Mouse (Mus musculus): Measurements from ENCODE around the gene Dcp1a.

Gene Dcp1a

GRCm38 (mm10) chr14:30457897-30458296, 21.4 kb upstream of the Dcp1a start:
- no peaks in the 10 kb centered on the region for H3K9me3 ChIP-seq (ENCODE audit: low read length)
- no peaks in the 10 kb centered on the region for H3K36me3 ChIP-seq (ENCODE audit: insufficient read depth, low read length)
- H3K4me1 ChIP-seq (replicated peaks; ENCODE audit: low read depth, low read length) = peaks cover 5% of the 10 kb centered on the region; the same call in 1 of the 2 replicates
- no peak for TF ChIP-seq CTCF (conservative IDR thresholded peaks at IDR 0.05; ENCODE audit: low read length)
- no peak for TF ChIP-seq NANOG (IDR thresholded peaks at IDR 0.05; ENCODE audit: borderline replicate concordance, low read length)
- H3K4me3 ChIP-seq (replicated peaks; ENCODE audit: low read length) = no peak overlapping the region
- peaks cover 10% of the 10 kb centered on the region for H3K27me3 ChIP-seq (ENCODE audit: insufficient read depth, low read length)

DNA sequence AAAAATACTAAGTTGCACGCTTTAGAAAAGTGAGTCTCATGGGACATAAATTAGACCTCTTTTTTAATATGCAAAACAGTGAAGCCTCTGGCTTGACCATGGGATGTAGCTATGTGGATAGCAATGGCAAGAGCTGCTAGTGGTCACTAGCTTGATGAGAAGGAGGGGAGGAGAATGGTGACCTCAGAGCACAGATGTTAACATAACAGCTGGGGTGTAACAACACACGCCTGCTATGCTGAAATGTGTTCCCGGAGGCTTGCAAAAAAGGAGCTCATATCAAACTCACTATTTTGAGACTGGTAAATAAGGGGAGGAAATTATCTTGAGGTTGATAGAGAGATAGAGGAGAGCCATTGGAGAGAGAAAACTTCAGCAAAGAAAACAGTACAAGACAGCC, 20.5 kb upstream of the Dcp1a start:
- peaks cover 5% of the 10 kb centered on the region; the same call in 1 of the 2 replicates for H3K4me1 ChIP-seq (replicated peaks; ENCODE audit: low read depth, low read length)
- no peaks in the 10 kb centered on the region for H3K36me3 ChIP-seq (ENCODE audit: insufficient read depth, low read length)
- H3K4me3 ChIP-seq (replicated peaks; ENCODE audit: low read length) = no peak overlapping the region
- TF ChIP-seq NANOG (IDR thresholded peaks at IDR 0.05; ENCODE audit: borderline replicate concordance, low read length) = no peak
- no peak for TF ChIP-seq POU5F1 (IDR thresholded peaks at IDR 0.05; ENCODE audit: borderline replicate concordance, low read length)
- TF ChIP-seq CTCF (conservative IDR thresholded peaks at IDR 0.05; ENCODE audit: low read length) = no peak
- H3K9me3 ChIP-seq (ENCODE audit: low read length) = no peaks in the 10 kb centered on the region
- peaks cover 10% of the 10 kb centered on the region for H3K27me3 ChIP-seq (ENCODE audit: insufficient read depth, low read length)

DNA sequence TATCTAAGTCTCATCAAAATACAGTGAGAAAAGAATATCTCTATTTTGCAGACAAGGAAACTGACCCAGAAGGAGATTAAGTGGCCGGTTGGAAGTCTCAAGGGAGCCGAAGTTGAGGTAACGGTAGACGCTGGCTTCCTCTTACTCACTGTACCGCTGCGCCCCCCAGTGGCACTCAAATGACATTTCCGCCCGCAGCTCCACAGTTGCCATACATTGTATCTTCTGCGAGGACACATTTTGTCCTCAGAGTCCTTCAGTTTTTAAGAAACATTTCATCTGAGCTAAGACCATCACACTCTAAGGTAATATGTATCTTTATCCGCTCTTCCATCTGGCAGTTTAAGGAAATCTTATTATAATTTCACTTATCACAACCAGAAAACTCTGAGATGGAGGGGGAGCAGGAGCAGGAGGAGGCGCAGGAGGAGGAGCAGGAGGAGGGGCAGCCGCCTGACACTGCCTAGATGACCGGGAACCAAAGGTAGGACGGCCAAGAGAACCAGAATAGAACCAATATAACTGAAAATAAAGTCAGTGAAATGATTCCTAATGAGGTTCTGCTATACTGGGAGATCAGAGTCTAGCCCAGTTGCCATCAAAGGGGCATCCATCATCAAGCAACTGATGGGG, 19.3 kb upstream of the Dcp1a start:
- peaks cover 5% of the 10 kb centered on the region; the same call in 1 of the 2 replicates for H3K4me1 ChIP-seq (replicated peaks; ENCODE audit: low read depth, low read length)
- no peaks in the 10 kb centered on the region for H3K36me3 ChIP-seq (ENCODE audit: insufficient read depth, low read length)
- H3K4me3 ChIP-seq (replicated peaks; ENCODE audit: low read length) = no peak overlapping the region
- H3K9me3 ChIP-seq (ENCODE audit: low read length) = no peaks in the 10 kb centered on the region
- TF ChIP-seq CTCF (conservative IDR thresholded peaks at IDR 0.05; ENCODE audit: low read length) (peak; percentile 84), NANOG (IDR thresholded peaks at IDR 0.05; ENCODE audit: borderline replicate concordance, low read length) (no peak), POU5F1 (IDR thresholded peaks at IDR 0.05; ENCODE audit: borderline replicate concordance, low read length) (no peak)
- H3K27me3 ChIP-seq (ENCODE audit: insufficient read depth, low read length) = peaks cover 10% of the 10 kb centered on the region

DNA sequence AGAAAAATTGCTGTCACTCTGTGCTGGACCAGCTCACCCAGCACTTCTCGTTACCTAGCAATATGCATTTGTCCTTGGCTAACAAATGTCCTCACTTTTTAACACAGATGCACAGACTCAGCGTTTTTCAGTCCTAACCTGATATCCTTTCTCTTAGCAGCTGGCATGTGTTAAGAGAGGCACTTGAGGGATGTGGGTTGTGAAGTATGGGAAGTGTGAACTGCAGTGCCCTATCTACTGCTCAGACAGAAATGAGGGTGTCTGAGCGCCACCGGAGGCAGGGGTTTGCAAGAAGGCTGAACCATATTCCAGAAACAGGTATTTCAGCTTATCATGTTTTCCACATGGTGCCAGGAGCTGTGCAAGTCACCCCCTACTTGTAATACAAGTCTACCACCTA, 16.0 kb upstream of the Dcp1a start:
- no peaks in the 10 kb centered on the region for H3K9me3 ChIP-seq (ENCODE audit: low read length)
- peaks cover 5% of the 10 kb centered on the region; the same call in 1 of the 2 replicates for H3K4me1 ChIP-seq (replicated peaks; ENCODE audit: low read depth, low read length)
- no peak overlapping the region for H3K4me3 ChIP-seq (replicated peaks; ENCODE audit: low read length)
- peaks cover 9% of the 10 kb centered on the region for H3K27me3 ChIP-seq (ENCODE audit: insufficient read depth, low read length)
- TF ChIP-seq POU5F1 (IDR thresholded peaks at IDR 0.05; ENCODE audit: borderline replicate concordance, low read length) (no peak), CTCF (conservative IDR thresholded peaks at IDR 0.05; ENCODE audit: low read length) (no peak), NANOG (IDR thresholded peaks at IDR 0.05; ENCODE audit: borderline replicate concordance, low read length) (no peak)
- no peaks in the 10 kb centered on the region for H3K36me3 ChIP-seq (ENCODE audit: insufficient read depth, low read length)

GRCm38 (mm10) chr14:30473605-30474004, 5.7 kb upstream of the Dcp1a start:
- H3K36me3 ChIP-seq (ENCODE audit: insufficient read depth, low read length) = no peaks in the 10 kb centered on the region
- H3K4me3 ChIP-seq (replicated peaks; ENCODE audit: low read length) = no peak overlapping the region
- TF ChIP-seq NANOG (IDR thresholded peaks at IDR 0.05; ENCODE audit: borderline replicate concordance, low read length) (no peak), POU5F1 (IDR thresholded peaks at IDR 0.05; ENCODE audit: borderline replicate concordance, low read length) (no peak), CTCF (conservative IDR thresholded peaks at IDR 0.05; ENCODE audit: low read length) (no peak)
- no peaks in the 10 kb centered on the region for H3K4me1 ChIP-seq (replicated peaks; ENCODE audit: low read depth, low read length)
- no peaks in the 10 kb centered on the region for H3K27me3 ChIP-seq (ENCODE audit: insufficient read depth, low read length)
- no peaks in the 10 kb centered on the region for H3K9me3 ChIP-seq (ENCODE audit: low read length)

GRCm38 (mm10) chr14:30474416-30474815, 4.9 kb upstream of the Dcp1a start:
- H3K4me1 ChIP-seq (replicated peaks; ENCODE audit: low read depth, low read length) = no peaks in the 10 kb centered on the region
- no peak overlapping the region for H3K4me3 ChIP-seq (replicated peaks; ENCODE audit: low read length)
- TF ChIP-seq NANOG (IDR thresholded peaks at IDR 0.05; ENCODE audit: borderline replicate concordance, low read length) (no peak), POU5F1 (IDR thresholded peaks at IDR 0.05; ENCODE audit: borderline replicate concordance, low read length) (no peak), CTCF (conservative IDR thresholded peaks at IDR 0.05; ENCODE audit: low read length) (no peak)
- H3K36me3 ChIP-seq (ENCODE audit: insufficient read depth, low read length) = no peaks in the 10 kb centered on the region
- no peaks in the 10 kb centered on the region for H3K27me3 ChIP-seq (ENCODE audit: insufficient read depth, low read length)
- no peaks in the 10 kb centered on the region for H3K9me3 ChIP-seq (ENCODE audit: low read length)

DNA sequence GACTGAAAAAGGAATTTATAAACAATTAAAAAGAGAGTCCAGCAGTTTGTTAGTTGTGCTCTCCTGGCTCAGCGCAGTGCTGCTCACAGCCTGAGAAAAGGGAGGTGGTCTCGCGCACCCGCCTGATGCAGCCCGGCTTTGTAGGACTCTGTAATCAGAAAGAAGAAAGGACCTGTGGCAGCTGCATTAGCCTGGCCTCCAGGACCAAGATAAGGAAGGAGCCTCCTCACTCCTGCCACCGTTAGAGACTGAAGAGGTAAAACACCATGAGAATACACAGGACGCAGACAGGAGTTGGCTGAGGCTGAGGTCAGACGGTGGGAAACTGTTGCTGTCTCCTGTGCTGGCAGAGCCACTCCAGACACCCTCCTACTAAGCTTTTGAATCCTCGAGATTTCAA, 12.0 kb downstream of the Dcp1a start, which contains the start of gene Cacna1d:
Gene Cacna1d (minus strand): TSS at position 114 of the 400 bp plus-strand sequence.
- H3K4me3 ChIP-seq (replicated peaks; ENCODE audit: low read length) = no peak within 1 kb of the TSS
- H3K36me3 ChIP-seq (ENCODE audit: insufficient read depth, low read length) = peaks cover 95% of the 10 kb centered on the region
- no peaks in the 10 kb centered on the region for H3K27me3 ChIP-seq (ENCODE audit: insufficient read depth, low read length)
- no peaks in the 10 kb centered on the region for H3K9me3 ChIP-seq (ENCODE audit: low read length)
- no peak for TF ChIP-seq NANOG (IDR thresholded peaks at IDR 0.05; ENCODE audit: borderline replicate concordance, low read length)
- TF ChIP-seq POU5F1 (IDR thresholded peaks at IDR 0.05; ENCODE audit: borderline replicate concordance, low read length) = no peak
- no peak for TF ChIP-seq CTCF (conservative IDR thresholded peaks at IDR 0.05; ENCODE audit: low read length)
- H3K4me1 ChIP-seq (replicated peaks; ENCODE audit: low read depth, low read length) = peaks cover 13% of the 10 kb centered on the region

DNA sequence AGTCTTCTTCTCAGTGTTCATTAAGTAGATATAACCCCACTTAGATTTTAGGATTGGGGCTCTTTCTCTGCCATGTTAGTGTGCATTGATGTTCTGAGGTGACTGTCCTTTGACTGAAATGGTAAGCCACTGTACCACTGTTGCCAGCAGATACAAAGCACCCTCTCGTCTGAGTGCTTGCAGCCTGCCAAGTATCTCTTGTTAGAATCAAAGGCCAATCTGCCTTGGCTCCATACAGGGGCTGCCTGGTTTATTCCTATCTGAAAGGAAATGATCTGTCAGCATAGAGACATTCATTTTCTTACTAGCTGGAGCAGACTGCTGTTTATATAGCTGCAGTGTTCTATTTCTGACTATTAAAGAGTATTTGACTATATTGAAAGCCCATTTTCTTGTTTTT, 13.9 kb downstream of the Dcp1a start:
- TF ChIP-seq CTCF (conservative IDR thresholded peaks at IDR 0.05; ENCODE audit: low read length) (no peak), NANOG (IDR thresholded peaks at IDR 0.05; ENCODE audit: borderline replicate concordance, low read length) (no peak), POU5F1 (IDR thresholded peaks at IDR 0.05; ENCODE audit: borderline replicate concordance, low read length) (no peak)
- Histone ChIP-seq H3K4me1 (replicated peaks; ENCODE audit: low read depth, low read length) (peaks cover 13% of the 10 kb centered on the region), H3K9me3 (ENCODE audit: low read length) (no peaks in the 10 kb centered on the region), H3K4me3 (replicated peaks; ENCODE audit: low read length) (no peak overlapping the region), H3K27me3 (ENCODE audit: insufficient read depth, low read length) (no peaks in the 10 kb centered on the region), H3K36me3 (ENCODE audit: insufficient read depth, low read length) (peaks cover 93% of the 10 kb centered on the region)

DNA sequence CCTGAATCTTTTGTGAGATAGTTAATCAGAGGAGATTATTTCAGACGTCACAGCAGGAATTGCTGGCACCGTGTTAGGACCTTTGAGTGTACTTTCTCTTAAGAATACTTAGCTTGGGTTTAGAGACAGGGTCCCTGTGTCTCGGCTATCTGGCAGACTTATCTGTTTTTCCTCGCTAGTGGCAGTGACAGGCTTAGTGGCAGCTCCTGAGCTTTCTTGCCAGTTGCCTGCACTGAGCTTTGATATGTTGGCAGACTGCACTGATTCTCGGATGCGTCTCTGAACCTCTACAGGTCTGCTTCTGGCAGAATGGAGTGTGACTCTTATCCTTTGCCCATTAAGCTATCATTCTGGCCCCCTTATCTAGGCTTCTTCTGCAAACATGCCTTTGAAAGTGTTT, 15.7 kb downstream of the Dcp1a start:
- no peak overlapping the region for H3K4me3 ChIP-seq (replicated peaks; ENCODE audit: low read length)
- TF ChIP-seq NANOG (IDR thresholded peaks at IDR 0.05; ENCODE audit: borderline replicate concordance, low read length) (no peak), CTCF (conservative IDR thresholded peaks at IDR 0.05; ENCODE audit: low read length) (no peak), POU5F1 (IDR thresholded peaks at IDR 0.05; ENCODE audit: borderline replicate concordance, low read length) (no peak)
- peaks cover 90% of the 10 kb centered on the region for H3K36me3 ChIP-seq (ENCODE audit: insufficient read depth, low read length)
- no peaks in the 10 kb centered on the region for H3K27me3 ChIP-seq (ENCODE audit: insufficient read depth, low read length)
- no peaks in the 10 kb centered on the region for H3K9me3 ChIP-seq (ENCODE audit: low read length)
- peaks cover 16% of the 10 kb centered on the region for H3K4me1 ChIP-seq (replicated peaks; ENCODE audit: low read depth, low read length)
